Mouse (Mus musculus): ENCODE data around the gene Apob.
"Not testable (repeated sequence)": the region's sequence is repeated elsewhere in the genome, so short reads cannot be mapped to it uniquely, and the experiment has no call there.

Apob gene

DNA sequence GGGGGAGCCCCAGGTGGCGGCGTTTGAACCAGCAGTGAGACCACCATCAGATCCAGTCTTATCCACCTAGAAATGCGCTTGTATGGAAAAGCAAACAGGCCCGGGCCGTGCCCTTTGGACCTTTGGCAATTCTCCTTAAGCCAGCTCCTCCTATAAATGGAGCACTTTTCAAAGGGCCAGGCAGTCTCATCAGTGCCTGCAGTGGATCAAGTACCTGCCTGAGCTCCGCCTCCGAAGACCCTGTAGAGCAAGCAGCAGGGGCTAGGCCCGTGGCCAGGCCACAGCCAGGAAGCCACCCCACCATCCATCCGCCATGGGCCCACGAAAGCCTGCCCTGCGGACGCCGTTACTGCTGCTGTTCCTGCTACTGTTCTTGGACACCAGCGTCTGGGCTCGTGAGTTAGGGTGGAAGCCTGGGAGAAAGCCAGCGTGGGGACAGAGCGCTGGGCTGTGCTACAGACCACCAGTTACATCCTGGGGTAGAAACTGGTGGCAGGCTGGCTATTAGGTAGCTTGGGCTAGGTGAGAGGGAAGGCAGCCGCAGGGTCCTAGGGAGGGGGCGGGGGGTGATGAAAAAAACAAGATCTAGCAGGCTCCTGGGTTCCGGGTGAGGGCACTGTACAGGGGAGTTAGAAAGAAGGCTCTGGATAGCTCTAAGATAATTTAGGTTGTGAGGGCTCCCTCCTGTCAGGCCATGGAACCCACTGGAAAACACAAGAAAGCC is at the start of gene Apob:
Apob (plus strand) TSS at position 183 of the 724 bp plus-strand sequence.
- no peak for DNase-seq (ENCODE audit: low spot score)

- no peak for DNase-seq (ENCODE audit: low spot score)
Measured at GRCm38 (mm10) chr12:7932405-7932920, 45.0 kb upstream of the Apob start.

DNA sequence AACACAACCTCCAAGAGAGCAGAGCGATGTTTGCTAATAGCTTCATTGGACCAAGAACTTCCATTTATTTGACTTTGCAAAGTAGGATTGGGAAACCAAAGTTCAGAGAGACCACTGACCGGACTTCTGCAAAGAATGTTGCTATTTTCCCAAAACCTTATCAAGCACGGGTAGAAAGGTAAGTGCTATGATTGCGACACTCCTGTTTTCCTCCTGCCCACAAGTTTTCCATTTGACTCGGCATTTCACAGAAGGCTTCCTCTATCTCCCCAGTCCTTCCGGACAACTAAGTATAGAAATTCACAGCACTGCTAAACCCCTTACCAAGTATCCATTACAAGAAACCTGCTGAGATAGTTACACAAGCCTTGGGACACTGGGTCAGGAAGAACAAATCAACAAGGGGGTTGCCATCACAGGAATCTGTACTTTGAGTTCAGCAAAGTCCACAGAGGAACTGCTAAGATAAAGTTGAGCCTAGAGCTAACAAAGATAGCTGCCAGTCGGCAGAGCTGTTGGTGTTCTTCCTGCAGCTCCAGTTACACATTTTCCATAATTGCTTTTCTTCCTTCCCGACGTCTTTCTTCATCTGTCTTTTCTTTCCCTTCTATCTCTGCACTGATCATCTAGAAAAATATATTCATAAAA is 27.2 kb upstream of the Apob start:
- DNase-seq (ENCODE audit: low spot score) = no peak

GRCm38 (mm10) chr12:7958851-7959250 is 18.6 kb upstream of the Apob start:
- DNase-seq (ENCODE audit: low spot score) = no peak

DNA sequence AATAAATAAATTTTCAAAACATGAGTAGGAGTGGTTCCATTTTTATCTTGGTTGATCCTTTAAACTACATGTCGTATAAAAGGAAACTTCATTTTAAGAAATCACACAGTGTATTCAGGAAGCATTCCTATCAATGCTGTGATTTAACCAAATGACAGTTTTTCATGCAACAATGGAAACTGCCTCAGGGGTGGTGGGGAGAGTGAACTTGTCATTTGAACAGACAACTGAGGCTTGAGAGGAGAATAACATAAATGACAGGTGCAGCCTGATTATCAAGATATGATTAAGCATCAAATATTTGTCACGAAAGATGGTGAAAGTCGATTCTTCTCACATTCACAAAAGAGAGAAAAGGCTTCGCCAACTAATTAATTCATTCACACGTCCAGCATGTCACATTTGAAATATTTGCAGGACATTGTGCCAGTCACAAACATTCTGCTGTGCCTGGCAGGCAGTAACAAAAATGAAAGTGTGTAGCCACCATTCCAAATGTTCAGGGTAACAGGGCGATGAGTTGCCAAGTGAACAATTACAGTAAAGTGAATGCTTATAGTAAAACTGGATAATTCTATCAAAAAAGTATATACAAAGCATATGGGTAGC is 18.0 kb upstream of the Apob start:
- no peak for DNase-seq (ENCODE audit: low spot score)

DNA sequence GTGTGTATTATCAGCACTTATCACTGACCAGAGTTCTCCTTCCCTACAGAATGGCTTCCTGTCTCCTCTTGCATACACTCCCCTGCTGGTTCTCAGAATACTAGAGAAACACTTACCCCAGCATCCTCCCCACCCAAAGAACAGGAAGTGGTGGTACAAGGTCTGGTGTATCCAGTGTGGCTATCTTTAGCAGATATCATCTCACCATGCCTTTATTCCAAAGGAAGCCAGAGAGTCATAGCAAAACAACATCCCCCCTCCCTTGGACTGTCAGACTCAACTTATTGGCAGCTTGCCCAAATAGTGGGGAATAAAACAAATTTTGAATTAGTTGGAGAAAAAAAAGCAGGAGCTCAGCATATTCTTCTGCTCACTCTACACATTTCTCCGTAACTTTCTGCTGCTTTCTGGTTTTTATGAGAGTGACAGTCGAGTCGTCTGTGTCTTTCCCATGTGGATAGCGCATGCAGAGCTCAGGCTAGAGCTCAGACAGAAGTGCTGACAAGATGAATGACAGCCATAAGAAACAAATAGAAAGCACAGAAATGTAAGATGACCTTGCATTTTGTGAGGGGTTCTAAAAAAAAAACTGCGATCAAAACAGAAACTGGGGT is 15.0 kb upstream of the Apob start:
- no peak for DNase-seq (ENCODE audit: low spot score)

GRCm38 (mm10) chr12:7967221-7967620 is 10.2 kb upstream of the Apob start:
- DNase-seq (ENCODE audit: low spot score) = no peak

DNA sequence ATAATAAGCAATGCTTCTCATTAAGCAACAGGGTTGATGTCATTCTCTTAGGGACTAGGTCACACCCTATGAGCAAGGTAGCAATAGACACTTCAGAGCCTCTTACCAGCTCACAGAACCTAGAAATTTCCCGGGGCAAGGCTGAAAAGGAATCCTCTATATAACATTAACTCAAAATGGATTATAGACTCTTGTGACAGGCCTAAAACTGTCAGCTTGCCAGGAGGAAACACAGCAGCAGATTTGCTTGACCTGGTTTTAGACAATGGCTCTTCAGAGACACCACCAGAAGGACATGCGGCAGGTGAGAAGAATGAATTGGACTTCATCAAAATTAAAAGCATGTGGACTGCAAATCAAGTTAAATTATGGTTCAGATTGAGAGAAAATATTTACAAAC is 7.1 kb upstream of the Apob start:
- no peak for DNase-seq (ENCODE audit: low spot score)

DNA sequence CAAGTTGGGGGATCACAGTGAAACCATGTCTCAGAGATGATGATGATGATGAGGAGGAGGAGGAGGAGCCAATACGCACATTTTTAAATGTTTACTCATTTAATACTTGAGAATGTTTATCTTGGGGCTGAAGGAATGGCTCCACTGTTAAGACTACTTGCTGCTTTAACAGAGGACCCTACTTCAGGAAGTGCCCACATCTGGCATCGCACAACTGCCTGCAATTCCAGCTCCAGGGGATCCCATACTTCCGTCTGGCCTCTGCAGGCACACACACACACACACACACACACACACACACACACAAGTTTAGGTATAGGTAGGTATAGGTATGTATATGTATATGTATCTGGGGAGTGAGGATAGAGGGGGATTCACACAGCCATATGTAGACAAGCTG is 6.6 kb upstream of the Apob start:
- DNase-seq (ENCODE audit: low spot score) = no peak

DNA sequence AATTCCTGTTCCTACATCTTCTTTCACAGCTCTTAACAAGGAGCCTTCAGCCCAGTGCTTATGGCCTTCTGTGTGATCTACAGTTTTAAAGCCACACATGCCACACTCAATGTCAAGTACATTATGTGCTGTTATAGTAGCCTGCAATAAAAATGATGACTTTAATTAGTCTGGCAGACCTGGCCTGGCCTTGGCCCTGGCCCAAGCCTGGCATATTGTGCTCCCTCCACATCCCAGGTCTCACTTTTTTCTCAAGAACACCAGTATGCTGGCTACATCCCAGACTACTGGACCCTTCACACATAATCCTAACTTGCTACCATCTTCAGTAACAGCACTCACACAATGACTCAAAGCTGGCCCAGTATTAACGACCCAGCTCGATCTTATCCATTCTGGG is 5.7 kb upstream of the Apob start:
- DNase-seq (ENCODE audit: low spot score) = no peak

- no peak for DNase-seq (ENCODE audit: low spot score)
Measured at GRCm38 (mm10) chr12:7973773-7974322, 3.6 kb upstream of the Apob start.

GRCm38 (mm10) chr12:7978190-7978884 is 889 bp downstream of the Apob start:
- peak; percentile 69 for DNase-seq (ENCODE audit: low spot score)

- DNase-seq (ENCODE audit: low spot score) = no peak
Measured at GRCm38 (mm10) chr12:7984411-7984810, 7.0 kb downstream of the Apob start.

DNA sequence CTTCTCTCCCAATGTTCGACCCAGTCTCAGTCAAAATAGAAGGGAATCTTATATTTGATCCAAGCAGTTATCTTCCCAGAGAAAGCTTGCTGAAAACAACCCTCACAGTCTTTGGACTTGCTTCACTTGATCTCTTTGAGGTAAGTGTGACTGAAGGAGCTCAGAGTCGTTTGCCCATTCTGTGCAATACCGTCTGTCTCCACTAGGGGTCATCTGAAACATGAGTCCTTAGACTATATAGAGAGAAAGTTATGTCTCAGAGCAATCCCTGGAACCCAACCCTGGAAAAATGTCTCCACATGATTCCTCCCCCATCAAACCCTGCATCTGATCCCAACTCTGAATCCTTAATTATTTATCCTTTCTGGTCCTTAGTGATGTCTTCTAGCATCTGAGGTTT is 13.4 kb downstream of the Apob start:
- DNase-seq (ENCODE audit: low spot score) = peak; percentile 46

DNA sequence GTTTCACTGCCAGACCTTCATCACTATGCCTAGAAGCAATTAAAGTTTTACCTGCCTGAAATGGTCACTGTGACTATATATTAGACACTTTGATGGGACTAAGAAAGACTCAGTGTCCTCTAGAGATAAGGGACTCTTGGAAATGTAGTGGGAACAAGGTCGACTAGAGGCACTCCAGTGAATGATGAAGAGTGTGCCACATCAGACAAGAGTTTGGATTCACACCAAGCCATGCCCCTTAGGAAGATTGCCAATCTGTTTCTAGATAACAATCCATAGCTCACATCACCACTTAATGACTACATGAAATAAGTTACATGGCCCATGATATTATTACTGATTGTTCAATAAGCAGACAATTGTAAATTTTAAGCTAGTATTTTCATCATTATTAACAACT is 14.1 kb downstream of the Apob start:
- no peak for DNase-seq (ENCODE audit: low spot score)

GRCm38 (mm10) chr12:8020931-8021330 is 43.5 kb downstream of the Apob start:
- no peak for DNase-seq (ENCODE audit: low spot score)

DNA sequence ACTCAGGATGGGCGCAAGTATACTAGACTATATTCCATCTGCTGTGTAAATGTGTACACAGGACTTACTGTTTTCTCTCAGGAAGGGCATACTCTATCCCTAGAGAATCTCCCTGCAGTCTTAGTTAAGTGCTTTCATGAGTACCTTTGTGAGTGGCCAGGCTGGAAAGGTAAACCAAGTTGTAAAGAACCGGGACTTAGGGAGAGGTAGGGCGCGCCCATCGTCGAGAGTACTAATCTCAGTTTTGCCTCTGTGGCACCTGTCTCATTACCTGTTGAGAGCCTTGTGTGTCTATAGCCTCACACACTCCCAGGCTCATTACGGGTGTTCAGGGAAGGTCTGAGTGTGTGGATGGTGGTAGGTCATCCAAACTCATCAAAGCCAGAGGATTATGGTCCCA is 52.1 kb downstream of the Apob start:
- DNase-seq (ENCODE audit: low spot score) = no peak

DNA sequence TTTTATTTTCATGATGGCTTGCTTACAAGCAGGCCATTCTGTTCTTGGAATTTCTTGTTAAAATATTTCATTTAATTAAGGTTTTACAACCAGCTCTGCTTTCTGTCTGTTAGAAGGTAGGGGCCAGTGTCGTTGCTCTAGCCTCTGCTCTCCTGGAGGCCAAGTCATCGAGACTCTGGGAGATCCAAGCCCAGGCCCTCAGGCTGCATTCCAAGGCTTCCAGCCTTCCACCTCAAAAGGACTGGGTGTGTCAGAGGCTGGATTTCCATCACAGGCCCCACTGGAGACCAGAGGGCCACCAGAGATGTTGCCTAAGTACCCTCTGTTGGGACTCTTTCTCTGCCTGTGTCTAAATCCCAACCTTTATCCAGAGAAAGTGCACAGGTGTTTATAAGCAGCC is 52.6 kb downstream of the Apob start:
- DNase-seq (ENCODE audit: low spot score) = no peak

GRCm38 (mm10) chr12:8031169-8031568 is 53.7 kb downstream of the Apob start:
- DNase-seq (ENCODE audit: low spot score) = not testable (repeated sequence)

GRCm38 (mm10) chr12:8031595-8032358 is 54.3 kb downstream of the Apob start:
- no peak for DNase-seq (ENCODE audit: low spot score)

DNA sequence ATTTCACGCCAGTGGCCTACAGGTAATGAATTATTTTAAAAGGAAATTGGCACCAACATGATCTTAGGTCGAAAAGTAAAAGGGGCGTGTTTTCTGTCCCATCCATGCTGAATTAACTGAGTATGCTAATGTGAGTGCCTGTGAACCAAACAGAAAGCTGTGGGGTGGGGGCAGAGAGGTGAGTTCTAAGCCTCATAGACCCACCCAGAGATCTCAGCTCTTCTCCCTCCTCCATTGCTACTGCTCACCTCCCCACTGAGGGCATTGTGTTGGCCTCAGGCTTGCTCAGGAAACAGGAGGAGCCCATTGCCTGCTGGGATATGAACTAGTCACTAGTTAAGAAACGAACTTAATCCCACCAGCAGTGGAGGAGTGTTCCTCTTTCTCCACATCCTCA is 54.9 kb downstream of the Apob start:
- DNase-seq (ENCODE audit: low spot score) = no peak
